Mouse (Mus musculus) heart, postnatal 0 days (tissue): ENCODE measurements at regions not wholly inside any gene's neighbourhood (a gene's known extent, or its start where the extent isn't known, plus 50 kb on each side); places are given as distances from the start of the nearest gene placed in this dataset.

Source experiments
- ATAC-seq: fragments of 200-750 bp; cut with Nextera tagmentation; 2 replicates; pipeline ENCODE4 v1.8.0; 2017; ENCODE audit warnings: low read depth, moderate number of reproducible peaks, moderate library complexity; ENCODE audit not compliant: insufficient read depth
- DNase-seq: peaks from one replicate; pipeline ENCODE4 v3.0.0-alpha.2; 2016; ENCODE audit warnings: low spot score
- H3K27ac ChIP-seq: fragments of 300-500 bp; sonication (generic); 2 replicates; pipeline ENCODE4 v1.5.1; 2014; ENCODE audit warnings: low read depth, mild to moderate bottlenecking
- H3K27me3 ChIP-seq: fragments of 300-500 bp; sonication (generic); 2 replicates; pipeline ENCODE4 v1.6.1; 2014; ENCODE audit warnings: low read length, mixed read lengths; ENCODE audit not compliant: control insufficient read depth, insufficient read depth
- H3K36me3 ChIP-seq: fragments of 300-500 bp; sonication (generic); replicated peaks from 2 replicates; pipeline ENCODE4 v1.6.1; 2014; ENCODE audit warnings: low read length, mixed read lengths; ENCODE audit not compliant: control insufficient read depth, insufficient read depth
- H3K4me1 ChIP-seq: fragments of 300-500 bp; sonication (generic); 2 replicates; pipeline ENCODE4 v1.6.1; 2014; ENCODE audit warnings: antibody characterized with exemption; ENCODE audit not compliant: control insufficient read depth, insufficient read depth
- H3K4me2 ChIP-seq: fragments of 300-500 bp; sonication (generic); 2 replicates; pipeline ENCODE4 v1.6.1; 2014; ENCODE audit warnings: low read depth, mild to moderate bottlenecking, low read length, moderate library complexity
- H3K4me3 ChIP-seq: fragments of 300-500 bp; sonication (generic); 2 replicates; pipeline ENCODE4 v1.5.1; 2014; ENCODE audit warnings: low read depth, low read length
- H3K9ac ChIP-seq: fragments of 300-500 bp; sonication (generic); replicated peaks from 2 replicates; pipeline ENCODE4 v1.6.1; 2014; ENCODE audit warnings: low read depth, low read length, mixed read lengths
- H3K9me3 ChIP-seq: fragments of 300-500 bp; sonication (generic); replicated peaks from 2 replicates; pipeline ENCODE4 v1.6.1; 2016; ENCODE audit warnings: low read length; ENCODE audit not compliant: control insufficient read depth
- CTCF ChIP-seq: IDR thresholded peaks from 2 replicates; pipeline ENCODE4 v1.5.1; 2016; ENCODE audit warnings: antibody characterized with exemption, control low read depth, low read depth
- EP300 ChIP-seq: IDR thresholded peaks from 2 replicates; pipeline ENCODE4 v1.6.1; 2016; ENCODE audit warnings: antibody characterized with exemption, low read depth
- WGBS: fragments of 180-500 bp; shearing (Covaris S2); extraction: QIAGEN DNeasy Blood & Tissue Kit; methylation state at CpG from one replicate; pipeline ENCODE4 v1.1.7; 2014; 5-methylcytosine and 5-hydroxymethylcytosine counted together

DNA sequence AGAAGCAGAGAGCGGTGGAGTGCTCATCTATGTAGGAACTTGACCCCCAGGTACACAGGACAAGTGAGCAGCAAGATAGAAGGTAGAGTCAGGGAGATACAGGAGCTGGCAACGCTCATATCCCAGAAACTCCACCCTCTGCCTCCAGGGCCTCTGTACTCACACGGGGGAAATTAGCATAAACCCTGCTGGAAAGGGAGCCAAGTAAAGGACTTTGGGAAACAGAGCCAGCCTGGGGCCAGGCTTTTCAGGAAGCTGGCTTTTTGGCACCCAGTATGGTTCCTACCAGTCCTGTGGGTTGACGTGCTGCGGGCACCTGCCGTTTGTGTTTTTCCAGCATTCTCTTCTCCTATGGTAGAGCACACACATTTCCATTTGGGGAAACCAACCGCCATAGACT, 128.2 kb upstream of the Hmga2 start:
- H3K36me3 ChIP-seq, result no peaks in the 10 kb centered on the region
- H3K4me2 ChIP-seq, result no peak overlapping the region
- WGBS, result 59% methylated on average over 7 of the region's 7 CpGs
- H3K9ac ChIP-seq, result no peak overlapping the region
- H3K9me3 ChIP-seq, result no peaks in the 10 kb centered on the region
- H3K4me1 ChIP-seq, result no peaks in the 10 kb centered on the region
- TF ChIP-seq CTCF (no peak), EP300 (no peak)
- ATAC-seq, result no peak
- no peak for DNase-seq
- H3K4me3 ChIP-seq, result no peak overlapping the region
- H3K27ac ChIP-seq, result no peak overlapping the region
- H3K27me3 ChIP-seq, result no peaks in the 10 kb centered on the region

DNA sequence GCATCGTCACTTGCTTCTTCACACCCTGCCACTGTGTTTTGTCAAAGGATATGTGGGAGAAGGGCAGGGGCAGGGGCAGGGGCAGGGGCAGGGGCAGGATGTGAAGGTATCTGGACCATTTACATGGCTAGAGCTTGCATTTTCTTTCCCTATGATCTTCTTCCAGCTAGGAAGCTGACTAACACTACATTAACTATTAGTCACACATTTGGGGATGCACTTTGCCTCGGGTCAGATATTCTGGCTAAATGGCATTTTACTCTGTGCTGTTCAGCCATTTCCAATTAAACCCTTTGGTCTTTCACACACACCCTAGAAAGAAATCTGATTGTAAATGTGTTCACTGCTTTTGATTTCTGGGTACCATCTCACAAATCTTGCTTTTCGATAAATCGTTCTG, 126.9 kb upstream of the Hmga2 start:
- DNase-seq (no peak), ATAC-seq (no peak)
- Histone ChIP-seq H3K4me1 (no peaks in the 10 kb centered on the region), H3K4me2 (no peak overlapping the region), H3K36me3 (no peaks in the 10 kb centered on the region), H3K9me3 (no peaks in the 10 kb centered on the region), H3K27me3 (no peaks in the 10 kb centered on the region), H3K4me3 (no peak overlapping the region), H3K27ac (no peak overlapping the region), H3K9ac (no peak overlapping the region)
- 81% methylated on average over 4 of the region's 4 CpGs for WGBS
- TF ChIP-seq CTCF (no peak), EP300 (no peak)

DNA sequence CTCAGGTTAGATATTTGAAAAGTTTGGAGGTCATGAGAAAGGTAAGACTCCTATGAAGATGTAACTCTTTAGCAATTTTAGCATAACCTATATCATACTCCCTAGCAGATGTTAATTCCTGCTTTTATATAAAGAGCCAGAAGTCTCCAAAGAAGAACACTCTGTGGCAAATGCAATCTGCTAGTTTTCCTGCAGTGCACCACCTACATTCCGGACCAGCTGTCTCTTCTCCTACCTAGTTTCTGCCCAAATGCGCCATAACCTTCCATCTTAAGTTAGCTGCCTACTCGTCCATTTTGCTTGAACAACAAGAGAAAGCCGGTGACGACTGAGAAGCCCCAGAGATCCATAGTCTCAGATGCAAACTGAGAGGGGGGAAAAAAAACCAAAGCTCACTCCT, 124.5 kb upstream of the Hmga2 start:
- Histone ChIP-seq H3K27me3 (no peaks in the 10 kb centered on the region), H3K27ac (no peak overlapping the region), H3K36me3 (no peaks in the 10 kb centered on the region), H3K4me3 (no peak overlapping the region), H3K9ac (no peak overlapping the region), H3K4me1 (no peaks in the 10 kb centered on the region), H3K9me3 (no peaks in the 10 kb centered on the region), H3K4me2 (no peak overlapping the region)
- DNase-seq (no peak), ATAC-seq (no peak)
- 81% methylated on average over 5 of the region's 5 CpGs for WGBS
- no peak for TF ChIP-seq CTCF
- no peak for TF ChIP-seq EP300

DNA sequence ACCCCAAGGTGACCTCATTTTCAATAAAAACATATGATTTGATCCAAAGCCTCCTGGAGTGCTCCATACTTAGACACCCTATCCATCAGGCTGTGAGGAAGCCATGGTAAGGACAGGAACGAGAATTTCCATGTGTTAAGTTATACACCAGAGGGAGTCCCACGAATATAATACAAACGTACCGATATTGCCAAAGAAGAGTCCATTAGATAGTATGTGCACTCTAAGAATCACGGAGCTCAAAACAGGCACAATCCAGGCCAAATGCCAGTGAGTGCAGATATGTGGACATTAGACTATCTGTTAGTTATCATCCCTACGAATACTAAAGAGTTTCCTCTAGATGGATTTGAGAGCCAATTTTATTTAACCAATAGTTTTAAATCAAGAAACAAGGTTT, 123.3 kb upstream of the Hmga2 start:
- H3K4me3 ChIP-seq, result no peak overlapping the region
- no peaks in the 10 kb centered on the region for H3K27me3 ChIP-seq
- H3K9me3 ChIP-seq, result no peaks in the 10 kb centered on the region
- H3K4me1 ChIP-seq, result no peaks in the 10 kb centered on the region
- H3K9ac ChIP-seq, result no peak overlapping the region
- DNase-seq (no peak), ATAC-seq (no peak)
- H3K4me2 ChIP-seq, result no peak overlapping the region
- H3K36me3 ChIP-seq, result no peaks in the 10 kb centered on the region
- no peak for TF ChIP-seq CTCF
- no peak for TF ChIP-seq EP300
- 69% methylated on average over 6 of the region's 6 CpGs for WGBS
- no peak overlapping the region for H3K27ac ChIP-seq

GRCm38 (mm10) chr10:120597320-120597887, 121.1 kb upstream of the Hmga2 start:
- DNase-seq, result no peak
- Histone ChIP-seq H3K9me3 (peaks cover 7% of the 10 kb centered on the region), H3K27ac (no peak overlapping the region), H3K36me3 (no peaks in the 10 kb centered on the region), H3K4me3 (no peak overlapping the region), H3K9ac (no peak overlapping the region), H3K27me3 (no peaks in the 10 kb centered on the region), H3K4me1 (no peaks in the 10 kb centered on the region), H3K4me2 (no peak overlapping the region)
- no peak for ATAC-seq
- 59% methylated on average over 9 of the region's 9 CpGs for WGBS
- TF ChIP-seq EP300 (no peak), CTCF (no peak)

DNA sequence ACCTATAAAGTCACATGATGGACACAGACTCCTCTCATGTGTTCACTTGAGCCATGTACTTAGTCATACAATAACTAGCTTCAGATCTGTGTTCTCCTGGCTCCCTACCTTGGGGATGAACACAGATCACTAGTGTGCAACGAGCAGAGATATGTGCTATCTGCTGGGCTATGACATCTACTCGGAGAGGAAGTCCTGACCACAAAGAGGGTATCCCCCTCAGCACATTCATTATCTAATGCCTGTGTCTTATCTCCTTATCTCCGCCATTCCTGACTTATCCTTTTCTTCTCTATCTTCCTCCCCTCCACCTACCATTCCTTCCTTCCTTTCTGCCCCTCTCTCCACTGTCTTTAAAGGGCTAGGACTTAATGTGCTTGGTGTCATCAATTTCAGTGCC, 118.9 kb upstream of the Hmga2 start:
- no peaks in the 10 kb centered on the region for H3K36me3 ChIP-seq
- no peak for ATAC-seq
- H3K4me1 ChIP-seq, result no peaks in the 10 kb centered on the region
- peaks cover 7% of the 10 kb centered on the region for H3K9me3 ChIP-seq
- DNase-seq, result no peak
- H3K4me2 ChIP-seq, result no peak overlapping the region
- WGBS, result 73% methylated on average over 3 of the region's 3 CpGs
- H3K4me3 ChIP-seq, result no peak overlapping the region
- H3K27ac ChIP-seq, result no peak overlapping the region
- TF ChIP-seq EP300, result no peak
- TF ChIP-seq CTCF, result no peak
- H3K27me3 ChIP-seq, result no peaks in the 10 kb centered on the region
- H3K9ac ChIP-seq, result no peak overlapping the region
